Mouse (Mus musculus) embryonic fibroblast, embryonic 13.5 days (primary cell): ENCODE data around the gene Sema5a.

ENCODE experiments used
- CTCF ChIP-seq: IDR thresholded peaks from 2 replicates; pipeline ENCODE4 v1.5.1; 2011; ENCODE audit warnings: mild to moderate bottlenecking, control low read depth, low read length, moderate library complexity, borderline replicate concordance; ENCODE audit not compliant: insufficient read depth
- POLR2A ChIP-seq: IDR thresholded peaks from 2 replicates; pipeline ENCODE4 v1.6.1; 2011; ENCODE audit warnings: low read depth, mild to moderate bottlenecking, control low read depth, low read length, moderate library complexity

DNA sequence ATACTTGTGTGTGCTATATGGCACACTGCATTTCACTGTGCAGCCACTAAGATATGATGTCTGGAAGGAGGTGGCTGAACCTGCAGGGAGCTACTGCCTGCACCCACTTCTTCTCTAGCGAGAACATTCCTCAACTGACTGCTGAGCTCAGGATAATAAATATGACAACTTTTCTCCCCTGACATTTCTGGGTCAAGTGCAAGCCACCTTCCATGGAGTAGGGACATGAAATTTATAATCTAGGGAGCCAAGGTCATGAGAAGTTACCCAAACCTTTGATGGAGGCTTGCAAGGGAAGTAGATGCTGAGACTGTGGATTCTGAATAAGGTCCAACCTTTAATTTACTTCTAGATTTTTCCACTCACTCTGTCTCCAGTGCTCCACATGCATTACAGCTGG is 298.1 kb downstream of the Sema5a start:
- TF ChIP-seq POLR2A (no peak), CTCF (no peak)
